Mouse (Mus musculus): ENCODE measurements at regions not wholly inside any gene's neighbourhood (a gene's known extent, or its start where the extent isn't known, plus 50 kb on each side); places are given as distances from the start of the nearest gene placed in this dataset.

- H3K4me3 ChIP-seq (ENCODE audit: insufficient read depth, low read depth, low read length): no peak overlapping the region
- no peak for TF ChIP-seq POLR2A (IDR thresholded peaks at IDR 0.05; ENCODE audit: insufficient read depth, low read depth, low read length)
- TF ChIP-seq CTCF (IDR thresholded peaks at IDR 0.05; ENCODE audit: insufficient read depth, low read depth, low read length): no peak
- no peaks in the 10 kb centered on the region for H3K4me1 ChIP-seq (ENCODE audit: control insufficient read depth, insufficient read depth, low read length)
- no peak overlapping the region for H3K27ac ChIP-seq (ENCODE audit: insufficient read depth, low read depth, low read length)
- 96% methylated on average over 4 of the region's 4 CpGs for WGBS
These were observed 149.8 kb downstream of the Satb1 start for GRCm38 (mm10) chr17:51683318-51683717.

- Histone ChIP-seq H3K4me3 (ENCODE audit: insufficient read depth, low read depth, low read length) (no peak overlapping the region), H3K4me1 (ENCODE audit: control insufficient read depth, insufficient read depth, low read length) (no peaks in the 10 kb centered on the region), H3K27ac (ENCODE audit: insufficient read depth, low read depth, low read length) (no peak overlapping the region)
- TF ChIP-seq CTCF (IDR thresholded peaks at IDR 0.05; ENCODE audit: insufficient read depth, low read depth, low read length): no peak
- TF ChIP-seq POLR2A (IDR thresholded peaks at IDR 0.05; ENCODE audit: insufficient read depth, low read depth, low read length): no peak
- WGBS: 72% methylated on average over 3 of the region's 3 CpGs
These were observed 150.7 kb downstream of the Satb1 start for GRCm38 (mm10) chr17:51682368-51682767.

DNA sequence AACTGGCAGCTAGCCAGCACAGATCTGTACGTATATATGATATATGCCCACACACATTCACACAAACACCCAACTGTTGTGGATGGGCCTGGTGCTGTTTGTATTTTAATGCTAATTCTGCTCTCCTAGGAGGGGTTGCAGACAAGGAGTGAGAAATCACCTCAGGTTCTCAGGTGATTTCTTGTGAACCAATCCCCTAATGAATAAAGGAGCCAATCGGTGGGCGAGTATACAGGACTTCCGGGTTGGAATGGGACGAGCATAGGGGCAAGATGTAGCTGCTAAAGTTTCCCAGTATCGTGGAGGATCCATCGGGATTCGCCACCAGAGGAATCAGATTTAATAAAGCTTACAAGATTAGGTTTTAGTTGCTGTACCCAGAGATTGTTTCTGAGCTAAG, 155.6 kb downstream of the Satb1 start:
- TF ChIP-seq POLR2A (IDR thresholded peaks at IDR 0.05; ENCODE audit: insufficient read depth, low read depth, low read length) (no peak), CTCF (IDR thresholded peaks at IDR 0.05; ENCODE audit: insufficient read depth, low read depth, low read length) (no peak)
- 99% methylated on average over 8 of the region's 8 CpGs for WGBS
- Histone ChIP-seq H3K4me1 (ENCODE audit: control insufficient read depth, insufficient read depth, low read length) (no peaks in the 10 kb centered on the region), H3K27ac (ENCODE audit: insufficient read depth, low read depth, low read length) (no peak overlapping the region), H3K4me3 (ENCODE audit: insufficient read depth, low read depth, low read length) (no peak overlapping the region)

GRCm38 (mm10) chr17:51658408-51658807, 174.7 kb downstream of the Satb1 start:
- WGBS: 57% methylated on average over 4 of the region's 4 CpGs
- Histone ChIP-seq H3K4me3 (ENCODE audit: insufficient read depth, low read depth, low read length) (no peak overlapping the region), H3K27ac (ENCODE audit: insufficient read depth, low read depth, low read length) (no peak overlapping the region), H3K4me1 (ENCODE audit: control insufficient read depth, insufficient read depth, low read length) (no peaks in the 10 kb centered on the region)
- TF ChIP-seq POLR2A (IDR thresholded peaks at IDR 0.05; ENCODE audit: insufficient read depth, low read depth, low read length) (no peak), CTCF (IDR thresholded peaks at IDR 0.05; ENCODE audit: insufficient read depth, low read depth, low read length) (no peak)

DNA sequence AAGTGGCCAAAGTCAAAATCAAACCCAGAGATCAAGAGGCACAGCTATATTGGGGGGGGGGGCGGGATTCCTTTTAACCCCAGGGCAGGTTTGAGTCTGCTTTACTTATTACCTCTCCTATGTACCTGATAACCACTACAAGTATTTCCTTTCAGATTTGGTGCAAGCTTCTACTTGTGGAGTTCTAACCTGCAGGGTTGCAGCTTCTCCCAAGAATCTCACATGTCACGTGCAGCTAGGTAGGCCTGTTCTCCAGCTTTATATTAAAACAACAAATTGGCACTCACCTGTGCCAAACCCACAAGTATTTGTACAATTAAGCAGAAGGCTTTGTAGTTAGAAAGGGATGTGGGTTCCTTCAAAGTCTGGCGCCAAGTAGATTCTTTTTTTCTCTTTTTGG, 179.2 kb downstream of the Satb1 start:
- Histone ChIP-seq H3K4me3 (ENCODE audit: insufficient read depth, low read depth, low read length) (no peak overlapping the region), H3K27ac (ENCODE audit: insufficient read depth, low read depth, low read length) (no peak overlapping the region), H3K4me1 (ENCODE audit: control insufficient read depth, insufficient read depth, low read length) (no peaks in the 10 kb centered on the region)
- no peak for TF ChIP-seq CTCF (IDR thresholded peaks at IDR 0.05; ENCODE audit: insufficient read depth, low read depth, low read length)
- no peak for TF ChIP-seq POLR2A (IDR thresholded peaks at IDR 0.05; ENCODE audit: insufficient read depth, low read depth, low read length)
- 86% methylated on average over 3 of the region's 3 CpGs for WGBS

DNA sequence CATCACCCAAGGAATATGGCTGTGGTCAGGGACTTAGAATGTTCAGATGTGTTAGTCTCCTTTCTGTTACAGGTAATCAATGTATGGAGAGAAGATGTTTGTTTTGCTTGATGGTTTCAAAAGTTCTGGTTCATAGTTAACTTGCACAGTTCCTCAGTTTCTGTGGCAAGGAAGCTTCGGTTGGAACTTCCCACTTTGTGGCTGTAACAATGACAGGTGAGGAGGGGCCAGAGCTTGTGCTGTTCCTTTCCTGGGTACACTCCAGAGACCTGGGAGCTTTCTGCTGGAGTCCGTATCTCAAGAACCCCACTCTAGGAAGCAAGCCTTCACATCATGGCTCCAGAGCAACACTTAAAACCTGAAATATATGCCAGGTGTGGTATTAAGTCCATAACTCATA, 181.2 kb downstream of the Satb1 start:
- Histone ChIP-seq H3K4me1 (ENCODE audit: control insufficient read depth, insufficient read depth, low read length) (no peaks in the 10 kb centered on the region), H3K4me3 (ENCODE audit: insufficient read depth, low read depth, low read length) (no peak overlapping the region), H3K27ac (ENCODE audit: insufficient read depth, low read depth, low read length) (no peak overlapping the region)
- no peak for TF ChIP-seq POLR2A (IDR thresholded peaks at IDR 0.05; ENCODE audit: insufficient read depth, low read depth, low read length)
- TF ChIP-seq CTCF (IDR thresholded peaks at IDR 0.05; ENCODE audit: insufficient read depth, low read depth, low read length): no peak
- WGBS: 98% methylated on average over 2 of the region's 2 CpGs

- Histone ChIP-seq H3K27ac (ENCODE audit: insufficient read depth, low read depth, low read length) (no peak overlapping the region), H3K4me3 (ENCODE audit: insufficient read depth, low read depth, low read length) (no peak overlapping the region), H3K4me1 (ENCODE audit: control insufficient read depth, insufficient read depth, low read length) (no peaks in the 10 kb centered on the region)
- TF ChIP-seq CTCF (IDR thresholded peaks at IDR 0.05; ENCODE audit: insufficient read depth, low read depth, low read length) (no peak), POLR2A (IDR thresholded peaks at IDR 0.05; ENCODE audit: insufficient read depth, low read depth, low read length) (no peak)
- WGBS: 88% methylated on average over 12 of the region's 12 CpGs
These were observed 183.8 kb downstream of the Satb1 start for GRCm38 (mm10) chr17:51649213-51649815.

DNA sequence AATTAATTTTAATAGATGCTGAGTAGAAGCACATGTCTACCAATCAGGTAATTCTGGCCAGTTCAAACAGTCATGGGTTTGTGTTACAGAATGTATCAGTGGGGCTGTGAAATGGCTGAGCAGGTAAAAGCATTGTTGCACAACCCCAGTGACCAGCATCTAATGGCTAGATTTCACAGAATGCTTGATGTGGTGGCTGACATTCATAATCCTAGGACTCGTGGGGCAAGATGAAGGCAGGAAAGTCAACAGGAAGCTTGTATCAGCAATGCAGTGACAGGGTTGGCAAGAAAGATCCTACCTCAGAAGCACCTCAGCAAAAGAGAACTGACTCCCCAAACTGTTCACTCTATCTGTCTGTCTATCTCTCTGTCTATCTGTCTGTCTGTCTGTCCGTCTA, 186.7 kb downstream of the Satb1 start:
- WGBS: 93% methylated on average over 2 of the region's 2 CpGs

GRCm38 (mm10) chr17:51645866-51646265, 187.2 kb downstream of the Satb1 start:
- Histone ChIP-seq H3K4me1 (ENCODE audit: control insufficient read depth, insufficient read depth, low read length) (no peaks in the 10 kb centered on the region), H3K4me3 (ENCODE audit: insufficient read depth, low read depth, low read length) (no peak overlapping the region), H3K27ac (ENCODE audit: insufficient read depth, low read depth, low read length) (no peak overlapping the region)
- 100% methylated on average over 1 of the region's 1 CpGs for WGBS
- TF ChIP-seq CTCF (IDR thresholded peaks at IDR 0.05; ENCODE audit: insufficient read depth, low read depth, low read length): no peak
- no peak for TF ChIP-seq POLR2A (IDR thresholded peaks at IDR 0.05; ENCODE audit: insufficient read depth, low read depth, low read length)

More for the DNA sequence above, 186.7 kb downstream of the Satb1 start:
- no peak overlapping the region for H3K4me3 ChIP-seq (ENCODE audit: insufficient read depth, low read depth, low read length)
- TF ChIP-seq CTCF (IDR thresholded peaks at IDR 0.05; ENCODE audit: insufficient read depth, low read depth, low read length): no peak
- TF ChIP-seq POLR2A (IDR thresholded peaks at IDR 0.05; ENCODE audit: insufficient read depth, low read depth, low read length): no peak
- H3K27ac ChIP-seq (ENCODE audit: insufficient read depth, low read depth, low read length): no peak overlapping the region
- no peaks in the 10 kb centered on the region for H3K4me1 ChIP-seq (ENCODE audit: control insufficient read depth, insufficient read depth, low read length)

GRCm38 (mm10) chr17:51642682-51643081, 190.4 kb downstream of the Satb1 start:
- no peak for TF ChIP-seq CTCF (IDR thresholded peaks at IDR 0.05; ENCODE audit: insufficient read depth, low read depth, low read length)
- no peak for TF ChIP-seq POLR2A (IDR thresholded peaks at IDR 0.05; ENCODE audit: insufficient read depth, low read depth, low read length)
- Histone ChIP-seq H3K4me1 (ENCODE audit: control insufficient read depth, insufficient read depth, low read length) (no peaks in the 10 kb centered on the region), H3K4me3 (ENCODE audit: insufficient read depth, low read depth, low read length) (no peak overlapping the region), H3K27ac (ENCODE audit: insufficient read depth, low read depth, low read length) (no peak overlapping the region)
- WGBS: 91% methylated on average over 2 of the region's 2 CpGs
